Mouse (Mus musculus) ES-Bruce4 (cell line): ENCODE data around the gene Slc35a3. TPM values are rescaled to one million over a fixed set of nuclear protein-coding genes. Genes with fewer than 3 reads are reported as not detected.
A peak's percentile ranks its signal among the peaks of the same experiment; 100 is the strongest.

Source experiments
- H3K27ac ChIP-seq: 2 replicates; pipeline ENCODE4 v1.5.1; 2012; ENCODE audit warnings: low read length, inconsistent platforms; ENCODE audit not compliant: insufficient read depth
- H3K27me3 ChIP-seq: 2 replicates; pipeline ENCODE4 v1.6.1; 2012; ENCODE audit warnings: mild to moderate bottlenecking, low read length, inconsistent platforms; ENCODE audit not compliant: control insufficient read depth, poor library complexity, insufficient read depth, severe bottlenecking
- H3K36me3 ChIP-seq: 2 replicates; pipeline ENCODE4 v1.6.1; 2012; ENCODE audit warnings: inconsistent platforms, mild to moderate bottlenecking, low read length, moderate library complexity; ENCODE audit not compliant: control insufficient read depth, poor library complexity, insufficient read depth, severe bottlenecking
- H3K4me1 ChIP-seq: one replicate; pipeline ENCODE4 v1.8.1; 2011; ENCODE audit warnings: low read length; ENCODE audit not compliant: control insufficient read depth, insufficient read depth
- H3K4me3 ChIP-seq: 2 replicates; pipeline ENCODE4 v1.5.1; 2011; ENCODE audit warnings: low read depth, mild to moderate bottlenecking, low read length
- H3K9ac ChIP-seq: 2 replicates; pipeline ENCODE4 v1.6.1; 2012; ENCODE audit warnings: low read depth, mild to moderate bottlenecking, inconsistent platforms; ENCODE audit not compliant: poor library complexity, severe bottlenecking
- H3K9me3 ChIP-seq: replicated peaks from 2 replicates; pipeline ENCODE4 v1.6.1; 2012; ENCODE audit warnings: mild to moderate bottlenecking, low read length, inconsistent platforms; ENCODE audit not compliant: control insufficient read depth, poor library complexity, insufficient read depth, severe bottlenecking
- CTCF ChIP-seq: IDR thresholded peaks from one replicate; pipeline ENCODE4 v1.8.1; 2011; ENCODE audit warnings: low read depth, low read length
- EP300 ChIP-seq: IDR thresholded peaks from 2 replicates; pipeline ENCODE4 v1.6.1; 2011; ENCODE audit warnings: low read depth, low read length; ENCODE audit not compliant: insufficient read depth
- POLR2A ChIP-seq: IDR thresholded peaks from one replicate; pipeline ENCODE4 v1.8.1; 2011; ENCODE audit warnings: low read length; ENCODE audit not compliant: insufficient read depth
- polyA plus RNA-seq: library from polyadenylated mRNA; stranded (reverse); fragments of >200 nt; gene quantifications from 2 replicates; pipeline ENCODE4 v1.2.4, GENCODE M21; 2011; ENCODE audit warnings: low read depth; ENCODE audit not compliant: missing spikeins, insufficient read depth, insufficient read length

Gene Slc35a3
- polyA plus RNA-seq, 1 experiment, result 31.3 TPM

- H3K27ac ChIP-seq, result no peak overlapping the region
- H3K9ac ChIP-seq, result no peak overlapping the region
- H3K36me3 ChIP-seq, result no peaks in the 10 kb centered on the region
- H3K27me3 ChIP-seq, result no peaks in the 10 kb centered on the region
- no peaks in the 10 kb centered on the region for H3K4me1 ChIP-seq
- no peak overlapping the region for H3K4me3 ChIP-seq
- H3K9me3 ChIP-seq, result no peaks in the 10 kb centered on the region
- no peak for TF ChIP-seq CTCF
- no peak for TF ChIP-seq EP300
- TF ChIP-seq POLR2A, result no peak
Measured at GRCm38 (mm10) chr3:116740106-116740505, 27.5 kb upstream of the Slc35a3 start.

GRCm38 (mm10) chr3:116737326-116737731 is 24.7 kb upstream of the Slc35a3 start:
- TF ChIP-seq EP300 (no peak), CTCF (no peak), POLR2A (no peak)
- H3K27ac ChIP-seq, result no peak overlapping the region

GRCm38 (mm10) chr3:116729483-116730174 is 17.0 kb upstream of the Slc35a3 start:
- TF ChIP-seq CTCF (no peak), EP300 (no peak), POLR2A (no peak)
- Histone ChIP-seq H3K36me3 (no peaks in the 10 kb centered on the region), H3K9me3 (0 out of 2 replicates have a peak, but pooled peaks cover 3% of the 10 kb centered on the region), H3K4me3 (no peak overlapping the region), H3K27ac (no peak overlapping the region), H3K27me3 (no peaks in the 10 kb centered on the region), H3K9ac (no peak overlapping the region), H3K4me1 (no peaks in the 10 kb centered on the region)

More at GRCm38 (mm10) chr3:116737326-116737731, 24.7 kb upstream of the Slc35a3 start:
- Histone ChIP-seq H3K36me3 (no peaks in the 10 kb centered on the region), H3K4me3 (no peak overlapping the region), H3K4me1 (no peaks in the 10 kb centered on the region), H3K27me3 (no peaks in the 10 kb centered on the region), H3K9ac (no peak overlapping the region), H3K9me3 (0 out of 2 replicates have a peak, but pooled peaks cover 3% of the 10 kb centered on the region)

GRCm38 (mm10) chr3:116726807-116727206 is 14.2 kb upstream of the Slc35a3 start:
- H3K27me3 ChIP-seq, result no peaks in the 10 kb centered on the region
- no peaks in the 10 kb centered on the region for H3K9me3 ChIP-seq
- H3K4me1 ChIP-seq, result peaks cover 2% of the 10 kb centered on the region
- H3K9ac ChIP-seq, result no peak overlapping the region
- H3K27ac ChIP-seq, result 0 out of 2 replicates have a peak overlapping the region, but pooled peaks have one; percentile 22
- H3K36me3 ChIP-seq, result no peaks in the 10 kb centered on the region
- TF ChIP-seq POLR2A, result no peak
- TF ChIP-seq CTCF, result no peak
- no peak overlapping the region for H3K4me3 ChIP-seq

- Histone ChIP-seq H3K27ac (peak overlapping the region; percentile 91), H3K4me3 (no peak overlapping the region), H3K4me1 (peaks cover 2% of the 10 kb centered on the region), H3K36me3 (no peaks in the 10 kb centered on the region), H3K9me3 (no peaks in the 10 kb centered on the region), H3K9ac (no peak overlapping the region), H3K27me3 (no peaks in the 10 kb centered on the region)
- TF ChIP-seq CTCF, result no peak
- TF ChIP-seq EP300, result no peak
- TF ChIP-seq POLR2A, result no peak
Measured at GRCm38 (mm10) chr3:116723496-116724481, 11.2 kb upstream of the Slc35a3 start.

GRCm38 (mm10) chr3:116722980-116723379 is 10.3 kb upstream of the Slc35a3 start:
- no peak overlapping the region; the same call in 1 of the 2 replicates for H3K27ac ChIP-seq
- H3K27me3 ChIP-seq, result no peaks in the 10 kb centered on the region
- H3K36me3 ChIP-seq, result no peaks in the 10 kb centered on the region
- H3K4me1 ChIP-seq, result peaks cover 2% of the 10 kb centered on the region
- TF ChIP-seq CTCF (no peak), POLR2A (no peak), EP300 (no peak)
- H3K9ac ChIP-seq, result no peak overlapping the region
- no peaks in the 10 kb centered on the region for H3K9me3 ChIP-seq
- H3K4me3 ChIP-seq, result no peak overlapping the region
